Mouse (Mus musculus) bone marrow, adult 2 months (tissue): ENCODE results near the gene Bbs1.

Experiments used
- CTCF ChIP-seq: fragments of 200-500 bp; IDR thresholded peaks from 2 replicates; pipeline ENCODE4 v1.5.1; 2011; ENCODE audit warnings: low read length, control low read depth; ENCODE audit not compliant: control insufficient read depth, insufficient read depth
- POLR2A ChIP-seq: fragments of 200-500 bp; IDR thresholded peaks from 2 replicates; pipeline ENCODE4 v1.6.1; 2011; ENCODE audit warnings: low read depth, mild to moderate bottlenecking, control low read depth, low read length, borderline replicate concordance; ENCODE audit not compliant: control insufficient read depth

DNA sequence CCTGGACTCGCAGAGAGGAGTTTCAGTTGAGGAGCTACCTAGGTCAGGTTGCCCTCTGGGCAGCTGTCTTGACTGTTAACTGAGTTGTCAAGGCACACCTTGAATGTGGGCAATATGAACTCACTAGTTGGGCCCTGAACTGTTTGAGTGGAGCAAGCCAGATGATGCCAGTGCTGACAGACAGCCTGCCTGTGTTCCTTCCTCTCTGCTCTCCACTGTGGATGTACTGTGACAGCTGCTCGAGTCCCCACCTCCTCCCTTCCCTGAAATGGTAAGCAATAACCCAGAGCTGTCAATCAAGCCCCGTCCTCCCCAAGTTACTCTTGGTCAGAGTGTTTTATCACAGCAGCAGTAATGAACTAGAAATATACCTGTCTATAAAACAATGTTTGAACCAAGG, 6.5 kb downstream of the Bbs1 start:
- TF ChIP-seq CTCF (no peak), POLR2A (no peak)
